Mouse (Mus musculus) midbrain, embryonic 14.5 days (tissue): ENCODE measurements at regions not wholly inside any gene's neighbourhood (a gene's known extent, or its start where the extent isn't known, plus 50 kb on each side); places are given as distances from the start of the nearest gene placed in this dataset.

Experiments
- ATAC-seq: fragments of 200-750 bp; cut with Nextera tagmentation; 2 replicates; pipeline ENCODE4 v1.8.0; 2017; ENCODE audit warnings: moderate number of reproducible peaks, moderate library complexity; ENCODE audit not compliant: low FRiP score, low TSS enrichment
- DNase-seq: peaks from one replicate; pipeline ENCODE4 v3.0.0-alpha.2; 2015
- H3K27ac ChIP-seq: fragments of 300-500 bp; sonication (generic); replicated peaks from 2 replicates; pipeline ENCODE4 v1.5.1; 2014; ENCODE audit warnings: mild to moderate bottlenecking, low read depth, low read length, moderate library complexity
- H3K27me3 ChIP-seq: fragments of 300-500 bp; sonication (generic); 2 replicates; pipeline ENCODE4 v1.6.1; 2014; ENCODE audit warnings: low read length, control low read depth, mixed read lengths; ENCODE audit not compliant: control insufficient read depth, insufficient read depth
- H3K36me3 ChIP-seq: fragments of 300-500 bp; sonication (generic); 2 replicates; pipeline ENCODE4 v1.6.1; 2014; ENCODE audit warnings: low read length, control low read depth; ENCODE audit not compliant: control insufficient read depth, insufficient read depth
- H3K4me1 ChIP-seq: fragments of 300-500 bp; sonication (generic); 2 replicates; pipeline ENCODE4 v1.6.1; 2014; ENCODE audit warnings: mild to moderate bottlenecking, antibody characterized with exemption, low read length, control low read depth; ENCODE audit not compliant: control insufficient read depth, insufficient read depth
- H3K4me2 ChIP-seq: fragments of 300-500 bp; sonication (generic); 2 replicates; pipeline ENCODE4 v1.6.1; 2014; ENCODE audit warnings: mild to moderate bottlenecking, low read length, moderate library complexity
- H3K4me3 ChIP-seq: fragments of 300-500 bp; sonication (generic); replicated peaks from 2 replicates; pipeline ENCODE4 v1.5.1; 2014; ENCODE audit warnings: low read depth, low read length
- H3K9ac ChIP-seq: fragments of 300-500 bp; sonication (generic); replicated peaks from 2 replicates; pipeline ENCODE4 v1.6.1; 2014; ENCODE audit warnings: mild to moderate bottlenecking, low read length, moderate library complexity
- H3K9me3 ChIP-seq: fragments of 300-500 bp; sonication (generic); 2 replicates; pipeline ENCODE4 v1.6.1; 2016; ENCODE audit warnings: low read length, control low read depth, mixed read lengths; ENCODE audit not compliant: control insufficient read depth
- WGBS: fragments of 180-500 bp; shearing (Covaris S2); extraction: QIAGEN DNeasy Blood & Tissue Kit; methylation state at CpG from one replicate; pipeline ENCODE4 v1.1.7; 2014; 5-methylcytosine and 5-hydroxymethylcytosine counted together

DNA sequence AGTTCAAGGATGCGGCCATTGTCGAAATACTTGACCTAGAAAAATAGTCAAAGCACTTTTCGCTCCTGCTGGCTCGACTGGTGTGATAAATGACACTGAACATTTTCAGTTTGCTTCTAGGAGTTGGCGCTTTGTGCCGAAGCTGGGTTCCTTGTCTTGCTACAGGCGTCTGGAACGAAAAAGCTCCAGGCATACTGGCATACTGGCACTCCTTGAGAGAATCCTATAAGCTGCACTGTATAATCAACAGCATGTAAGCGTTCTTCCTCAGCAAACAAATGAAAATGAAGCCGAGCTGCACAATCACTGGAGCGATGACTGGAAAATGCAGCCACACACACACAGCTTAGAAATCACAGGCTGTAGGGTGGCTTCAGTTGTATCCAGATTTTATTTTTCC is 464.9 kb upstream of the Gm10295 start:
- 81% methylated on average over 11 of the region's 11 CpGs for WGBS
- no peaks in the 10 kb centered on the region for H3K27me3 ChIP-seq
- no peak overlapping the region for H3K9ac ChIP-seq
- H3K27ac ChIP-seq, result no peak overlapping the region
- ATAC-seq, result no peak
- no peaks in the 10 kb centered on the region for H3K9me3 ChIP-seq
- H3K4me3 ChIP-seq, result no peak overlapping the region
- H3K4me2 ChIP-seq, result no peak overlapping the region
- no peak for DNase-seq
- H3K4me1 ChIP-seq, result no peaks in the 10 kb centered on the region
- H3K36me3 ChIP-seq, result no peaks in the 10 kb centered on the region

DNA sequence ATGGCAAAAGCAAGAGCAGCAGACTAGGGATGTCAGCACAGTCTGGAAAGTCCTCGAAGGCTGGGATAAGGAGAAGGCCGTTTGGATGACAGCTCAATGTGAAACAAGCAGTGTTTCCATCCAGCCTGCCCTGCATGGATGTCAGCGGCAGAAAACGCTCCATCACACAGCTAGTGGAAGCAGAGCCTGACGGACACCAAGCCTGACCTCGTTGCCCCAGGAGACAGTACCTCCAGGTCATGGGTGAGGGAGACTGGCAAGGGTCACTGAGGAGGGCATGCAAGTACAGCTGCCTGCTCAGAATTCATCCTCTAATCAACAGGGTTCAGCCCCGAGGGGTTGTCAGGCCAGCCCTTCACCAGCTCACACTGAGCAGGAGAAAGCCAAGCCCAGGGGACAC is 442.9 kb upstream of the Gm10295 start:
- H3K27me3 ChIP-seq, result no peaks in the 10 kb centered on the region
- no peaks in the 10 kb centered on the region for H3K9me3 ChIP-seq
- H3K4me2 ChIP-seq, result no peak overlapping the region
- no peaks in the 10 kb centered on the region for H3K36me3 ChIP-seq
- no peaks in the 10 kb centered on the region for H3K4me1 ChIP-seq
- no peak for ATAC-seq
- WGBS, result 31% methylated on average over 7 of the region's 7 CpGs
- H3K4me3 ChIP-seq, result no peak overlapping the region
- DNase-seq, result no peak
- H3K9ac ChIP-seq, result no peak overlapping the region
- no peak overlapping the region for H3K27ac ChIP-seq

DNA sequence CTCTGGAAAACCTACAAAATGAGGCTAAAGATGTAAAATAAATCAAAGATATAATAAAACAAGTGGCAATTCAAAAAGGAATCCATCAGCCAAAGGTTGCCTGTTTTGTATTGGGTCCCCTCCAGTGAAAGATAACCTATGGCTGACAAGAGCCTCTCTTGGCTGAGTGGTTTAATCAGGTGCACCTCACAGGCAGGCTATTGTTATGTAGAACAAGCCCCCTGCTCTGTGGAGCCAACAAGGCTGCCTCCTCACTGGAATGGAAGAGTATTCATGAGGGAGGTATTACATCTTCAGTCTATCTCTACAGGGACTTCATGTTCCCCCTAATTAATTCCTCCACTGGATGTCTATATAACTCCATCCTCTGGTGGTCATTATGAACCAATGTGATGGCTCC is 437.1 kb upstream of the Gm10295 start:
- no peak for DNase-seq
- Histone ChIP-seq H3K27me3 (no peaks in the 10 kb centered on the region), H3K4me2 (no peak overlapping the region), H3K9me3 (no peaks in the 10 kb centered on the region), H3K4me3 (no peak overlapping the region), H3K36me3 (no peaks in the 10 kb centered on the region), H3K9ac (no peak overlapping the region), H3K4me1 (no peaks in the 10 kb centered on the region), H3K27ac (no peak overlapping the region)
- ATAC-seq, result no peak

DNA sequence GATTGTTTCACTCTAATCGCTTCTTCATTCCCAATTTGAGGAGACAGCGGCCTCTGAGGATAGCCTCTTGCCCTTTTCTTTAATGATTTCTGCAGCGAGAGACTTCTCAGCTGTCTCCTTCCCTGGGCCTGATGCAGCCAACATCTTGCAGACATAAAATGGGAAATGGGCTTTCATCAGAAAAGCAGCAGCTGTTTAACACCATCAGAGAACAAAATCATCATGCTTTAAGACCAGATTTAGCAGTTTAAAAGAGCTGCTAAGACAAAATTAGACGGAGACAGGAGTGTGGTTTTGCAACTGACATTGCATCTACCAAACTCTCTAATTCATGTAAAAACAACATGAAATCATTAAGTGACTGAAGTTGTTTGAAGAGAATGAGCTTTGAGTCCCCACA is 431.2 kb upstream of the Gm10295 start:
- H3K4me3 ChIP-seq, result no peak overlapping the region
- H3K27ac ChIP-seq, result no peak overlapping the region
- H3K4me1 ChIP-seq, result no peaks in the 10 kb centered on the region
- DNase-seq (no peak), ATAC-seq (no peak)
- no peaks in the 10 kb centered on the region for H3K9me3 ChIP-seq
- WGBS, result 93% methylated on average over 4 of the region's 4 CpGs
- H3K36me3 ChIP-seq, result no peaks in the 10 kb centered on the region
- H3K27me3 ChIP-seq, result no peaks in the 10 kb centered on the region
- no peak overlapping the region for H3K4me2 ChIP-seq
- no peak overlapping the region for H3K9ac ChIP-seq

DNA sequence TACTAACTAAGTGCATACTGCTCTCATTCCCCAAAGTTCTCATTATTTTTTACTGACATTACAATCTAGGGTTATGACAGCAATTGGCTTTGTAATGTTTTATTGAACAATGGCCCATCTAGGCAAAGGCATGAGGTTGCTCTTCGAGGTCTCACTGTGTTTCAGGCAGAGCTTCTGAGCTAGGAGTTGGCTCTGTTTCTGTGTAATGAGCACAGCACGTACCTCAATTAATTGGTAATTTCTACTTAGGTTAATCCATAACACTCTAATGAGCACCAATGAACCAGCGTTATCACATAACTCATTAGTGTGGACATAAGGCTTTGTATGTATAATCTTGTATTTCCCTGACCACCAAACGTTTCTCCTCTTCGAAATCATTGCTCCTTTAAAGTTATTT is 398.6 kb upstream of the Gm10295 start:
- Histone ChIP-seq H3K9me3 (no peaks in the 10 kb centered on the region), H3K27me3 (no peaks in the 10 kb centered on the region), H3K4me2 (no peak overlapping the region), H3K9ac (no peak overlapping the region), H3K4me1 (peaks cover 8% of the 10 kb centered on the region; the same call in 1 of the 2 replicates), H3K4me3 (no peak overlapping the region), H3K36me3 (no peaks in the 10 kb centered on the region), H3K27ac (no peak overlapping the region)
- DNase-seq (no peak), ATAC-seq (no peak)
- WGBS, result 90% methylated on average over 5 of the region's 5 CpGs

DNA sequence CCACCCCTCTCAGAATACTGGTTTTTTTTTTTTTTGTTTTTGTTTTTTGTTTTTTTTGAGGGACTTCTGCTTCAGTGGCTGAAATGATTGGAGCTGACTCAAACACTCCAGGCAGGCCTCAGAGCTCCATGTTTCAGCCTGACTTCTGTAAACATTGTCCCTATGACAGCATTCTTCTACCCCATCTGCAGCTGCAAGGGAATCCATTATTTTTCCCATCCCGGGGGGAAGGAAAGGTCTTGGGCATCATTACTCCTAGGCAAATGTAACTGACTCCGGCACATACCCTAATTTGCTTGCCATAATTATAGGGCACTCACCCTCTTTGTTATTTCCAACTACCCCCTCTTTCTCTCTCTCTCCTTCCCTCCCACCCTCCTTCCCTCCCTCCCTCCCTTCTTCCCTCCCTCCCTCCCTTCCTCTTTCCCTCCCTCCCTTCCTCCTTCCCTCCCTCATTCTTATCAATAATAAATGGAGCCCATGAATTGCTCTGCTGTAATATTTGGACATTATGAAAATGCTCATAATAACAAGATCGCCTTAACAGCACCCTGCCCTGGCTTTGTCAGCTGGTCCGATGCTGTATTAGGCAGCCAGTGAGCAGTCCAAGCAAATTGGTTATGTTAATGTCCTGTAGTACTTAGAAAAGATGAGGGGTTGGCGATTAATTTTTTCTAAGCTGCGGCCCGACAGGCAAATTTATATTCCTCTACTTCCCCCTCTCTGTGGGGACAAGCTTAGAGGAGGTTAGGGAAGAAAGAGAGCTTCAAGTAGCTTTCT is 395.0 kb upstream of the Gm10295 start:
- peak; percentile 9 for DNase-seq
- no peaks in the 10 kb centered on the region for H3K27me3 ChIP-seq
- no peaks in the 10 kb centered on the region for H3K36me3 ChIP-seq
- no peak overlapping the region for H3K4me2 ChIP-seq
- peak; percentile 40; the same call in 1 of the 2 replicates for ATAC-seq
- H3K9me3 ChIP-seq, result no peaks in the 10 kb centered on the region
- H3K27ac ChIP-seq, result 0 out of 2 replicates have a peak overlapping the region, but pooled peaks have one; percentile 45
- no peak overlapping the region for H3K4me3 ChIP-seq
- 62% methylated on average over 7 of the region's 7 CpGs for WGBS
- H3K4me1 ChIP-seq, result peaks cover 8% of the 10 kb centered on the region; the same call in 1 of the 2 replicates
- no peak overlapping the region for H3K9ac ChIP-seq

DNA sequence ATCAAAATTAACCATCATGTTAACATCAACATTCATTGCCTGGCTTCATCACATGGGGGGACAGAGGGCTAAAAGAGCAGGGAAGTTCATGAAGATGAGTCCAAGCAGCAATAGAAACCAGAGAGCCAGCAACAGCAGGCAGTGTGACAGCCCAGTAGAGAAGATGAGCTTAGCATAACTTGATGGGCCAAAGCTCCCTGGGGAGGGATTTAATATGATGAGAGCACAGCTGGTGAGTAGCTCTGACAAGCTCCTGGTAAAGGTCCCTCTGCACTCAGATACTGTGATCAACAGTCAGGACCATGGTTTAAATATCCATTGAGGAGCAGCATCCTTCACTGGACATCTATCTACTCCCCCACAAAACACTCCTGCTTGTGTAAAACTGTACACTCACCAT is 377.2 kb upstream of the Gm10295 start:
- H3K4me1 ChIP-seq, result no peaks in the 10 kb centered on the region
- no peaks in the 10 kb centered on the region for H3K36me3 ChIP-seq
- H3K27ac ChIP-seq, result no peak overlapping the region
- no peak overlapping the region for H3K4me3 ChIP-seq
- H3K9ac ChIP-seq, result no peak overlapping the region
- H3K4me2 ChIP-seq, result no peak overlapping the region
- no peak for ATAC-seq
- DNase-seq, result no peak
- no peaks in the 10 kb centered on the region for H3K9me3 ChIP-seq
- no peaks in the 10 kb centered on the region for H3K27me3 ChIP-seq

DNA sequence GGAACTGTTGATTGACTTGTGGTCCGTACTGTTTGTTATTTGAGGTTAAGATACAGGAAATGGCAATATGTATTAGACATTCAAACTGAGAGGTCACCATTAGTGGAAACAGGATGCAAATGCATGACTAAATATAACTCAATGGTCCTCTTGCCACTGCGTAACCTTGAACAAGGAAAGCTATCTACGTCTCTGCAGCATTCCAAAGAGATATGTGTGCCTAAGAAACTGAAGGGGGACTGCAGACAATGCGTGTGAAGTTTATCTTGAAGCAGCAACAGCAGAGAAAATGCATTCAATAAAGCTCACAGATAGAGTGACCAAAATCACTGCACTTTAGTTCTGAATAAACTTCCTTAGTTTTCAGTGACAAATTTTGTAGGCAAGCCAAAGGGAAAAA is 356.9 kb upstream of the Gm10295 start:
- no peaks in the 10 kb centered on the region for H3K9me3 ChIP-seq
- H3K27me3 ChIP-seq, result no peaks in the 10 kb centered on the region
- H3K27ac ChIP-seq, result no peak overlapping the region
- no peaks in the 10 kb centered on the region for H3K36me3 ChIP-seq
- H3K4me3 ChIP-seq, result no peak overlapping the region
- 90% methylated on average over 4 of the region's 4 CpGs for WGBS
- no peak for ATAC-seq
- no peak overlapping the region for H3K4me2 ChIP-seq
- no peak for DNase-seq
- peaks cover 4% of the 10 kb centered on the region; the same call in 1 of the 2 replicates for H3K4me1 ChIP-seq
- no peak overlapping the region for H3K9ac ChIP-seq

DNA sequence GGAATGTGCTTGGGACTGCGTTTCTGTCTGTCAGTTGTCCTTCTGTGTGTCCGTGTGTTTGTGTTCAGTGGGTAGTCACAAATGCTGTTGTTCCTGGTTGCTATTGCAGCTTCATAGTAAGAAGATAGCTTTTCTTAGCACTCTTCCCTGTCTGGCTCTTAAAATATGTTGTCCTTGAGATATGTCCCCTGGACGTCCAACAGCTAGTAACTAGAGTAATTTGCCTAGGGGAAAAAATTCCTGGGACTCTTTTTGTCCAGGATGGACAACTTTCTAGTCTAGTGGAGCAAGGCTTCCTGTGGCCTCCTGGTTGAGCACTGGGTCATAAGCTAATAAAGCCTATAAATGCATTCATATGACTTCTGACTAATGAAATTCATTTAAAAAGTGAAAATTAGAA is 354.9 kb upstream of the Gm10295 start:
- no peak for DNase-seq
- Histone ChIP-seq H3K4me3 (no peak overlapping the region), H3K4me2 (peak overlapping the region; percentile 91), H3K9ac (no peak overlapping the region), H3K9me3 (no peaks in the 10 kb centered on the region), H3K4me1 (peaks cover 4% of the 10 kb centered on the region; the same call in 1 of the 2 replicates), H3K36me3 (no peaks in the 10 kb centered on the region), H3K27ac (peak overlapping the region; percentile 84; the same call in 1 of the 2 replicates), H3K27me3 (no peaks in the 10 kb centered on the region)
- WGBS, result 60% methylated on average over 3 of the region's 3 CpGs
- no peak for ATAC-seq
